Mouse (Mus musculus): Measurements from ENCODE around the gene Pofut1. TPM values are rescaled to one million over a fixed set of nuclear protein-coding genes. Genes with fewer than 3 reads are reported as not detected.

The Pofut1 gene
- total RNA-seq (2023) = 10 to 100 TPM; 27.6 to 30.5 TPM

DNA sequence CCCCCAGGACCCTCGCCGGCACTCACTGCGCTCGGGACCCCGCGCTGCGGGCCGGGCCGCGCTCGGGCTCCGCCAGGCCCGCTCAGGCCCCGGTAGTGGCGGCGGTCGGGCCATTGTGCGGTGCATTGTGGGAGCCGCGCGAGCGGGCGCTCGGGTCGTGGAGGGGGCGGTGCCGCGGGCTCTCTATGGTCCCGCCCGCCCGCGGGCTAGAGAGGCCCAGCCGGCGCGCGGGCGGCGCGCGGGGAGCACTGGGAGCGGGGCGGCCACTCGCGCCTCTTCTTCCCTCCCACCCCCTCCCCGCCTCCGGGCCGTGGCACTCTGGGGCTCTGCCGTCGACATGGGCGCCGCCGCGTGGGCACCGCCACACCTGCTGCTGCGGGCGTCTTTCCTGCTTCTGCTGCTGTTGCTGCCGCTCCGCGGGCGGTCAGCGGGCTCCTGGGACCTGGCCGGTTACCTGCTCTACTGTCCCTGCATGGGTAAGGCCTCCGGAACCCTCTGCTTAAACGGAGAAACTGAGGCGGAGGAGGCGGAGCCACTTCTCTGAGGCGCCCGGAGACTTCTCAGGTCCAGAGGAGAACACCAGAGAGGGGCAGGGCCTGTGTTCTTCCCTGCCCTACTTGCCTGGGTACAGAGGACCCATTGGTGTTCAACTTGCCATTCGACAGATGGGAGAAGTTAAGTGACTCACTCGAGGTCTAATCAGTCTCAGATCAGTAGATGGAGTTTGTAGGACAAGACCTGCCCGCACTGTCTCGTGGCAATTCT, at the start of gene Pofut1, which contains the start of gene Plagl2:
Gene Pofut1, plus strand, starts transcription at position 284 of the 765 bp plus-strand sequence.
Gene Plagl2, minus strand, starts transcription at position 177 of the 765 bp plus-strand sequence.

DNA sequence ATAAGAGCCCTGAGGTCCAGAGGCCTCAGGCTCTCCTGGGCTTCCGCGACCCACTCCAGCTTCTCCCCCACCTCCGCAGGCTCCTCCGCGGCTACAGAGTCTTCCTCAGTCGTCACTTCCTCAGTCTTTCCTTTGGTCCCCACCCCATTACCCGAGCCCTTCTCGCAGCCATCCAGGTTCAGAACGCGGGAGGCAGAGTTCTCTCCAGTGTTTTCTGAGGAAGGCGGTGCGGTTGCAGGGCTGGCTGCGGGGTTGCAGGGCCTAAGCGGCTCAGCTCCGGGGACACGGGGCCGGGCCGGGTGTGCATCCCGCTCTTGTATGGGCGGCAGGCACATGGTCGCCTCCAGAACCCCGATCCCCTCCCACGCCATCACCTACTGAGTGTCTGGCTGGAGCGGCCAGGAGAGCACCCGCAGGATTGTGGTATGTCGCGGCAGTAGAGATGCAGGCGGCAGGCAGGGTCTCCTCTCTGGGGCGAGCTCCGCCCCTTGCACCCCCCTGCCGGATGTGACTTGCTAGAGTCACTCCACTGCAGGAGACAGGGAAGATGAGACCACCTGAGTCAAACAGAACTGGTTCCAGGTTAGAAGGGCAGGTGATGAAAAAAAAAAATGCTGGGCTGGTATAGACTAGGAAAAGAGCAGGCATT, 16.3 kb upstream of the Pofut1 start, which contains the start of gene Tspyl3:
Gene Tspyl3, minus strand, starts transcription at position 496 of the 649 bp plus-strand sequence.

DNA sequence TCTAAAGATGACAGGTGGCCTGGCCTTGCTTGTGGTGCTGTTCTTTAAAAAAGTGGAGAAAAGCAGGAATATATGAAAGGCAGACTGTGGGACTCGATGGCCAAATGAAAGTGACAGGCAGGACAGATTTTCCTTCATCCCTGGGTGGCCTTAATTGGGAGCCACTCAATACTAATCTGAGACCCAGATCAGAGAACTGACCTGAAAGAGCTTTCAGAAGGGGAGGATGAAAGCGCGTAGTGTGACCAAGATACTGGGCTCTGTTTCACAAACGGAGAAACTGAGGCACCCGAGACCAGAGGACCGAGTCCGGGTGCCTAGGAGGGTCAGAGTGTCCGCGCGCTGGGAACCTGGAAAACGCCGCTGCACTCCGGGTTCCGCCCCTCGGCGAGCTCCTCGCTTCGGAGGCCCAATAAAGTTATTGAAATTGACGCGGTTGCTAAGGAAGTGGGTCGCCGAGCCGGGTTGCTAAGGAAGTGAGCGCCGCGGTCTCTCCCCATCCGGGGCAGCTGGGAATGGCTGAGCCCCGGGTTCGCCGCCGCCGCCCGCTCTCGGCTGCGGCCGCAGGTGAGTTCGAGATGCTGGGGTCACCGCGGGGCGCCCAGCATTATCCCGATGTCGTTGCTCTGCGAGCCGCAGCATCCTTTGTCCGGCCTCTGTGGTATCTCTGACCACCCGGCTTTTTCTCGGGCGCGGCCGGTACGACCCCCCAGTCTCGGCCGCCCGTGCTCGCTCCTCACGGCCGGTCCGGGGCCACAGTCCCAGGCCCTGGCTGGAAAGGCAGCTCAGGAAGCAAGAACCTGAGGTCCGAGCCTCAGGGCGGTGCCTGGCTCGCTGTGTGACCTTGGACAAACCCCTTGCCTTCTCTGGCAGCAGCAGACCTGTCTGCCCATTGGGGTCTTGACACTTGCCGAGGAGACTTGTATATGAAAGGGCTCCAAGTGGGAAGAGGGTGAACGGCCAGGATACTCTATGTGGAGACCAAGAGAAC, 49.9 kb downstream of the Pofut1 start, which contains the start of gene Kif3b:
Gene Kif3b, plus strand, starts transcription at position 476 of the 991 bp plus-strand sequence.

Other genes with a start within 250 kb of the Pofut1 start
- 10 to 100 TPM; 33.5 to 36.8 TPM for gene Pdrg1, start 226.1 kb upstream of the Pofut1 start, total RNA-seq (2023)
- not detected for gene Xkr7, start 209.7 kb upstream of the Pofut1 start, total RNA-seq (2023)
- gene Ccm2l, start 175.6 kb upstream of the Pofut1 start, total RNA-seq (2023) = not detected
- gene Hck, start 133.1 kb upstream of the Pofut1 start, total RNA-seq (2023) = 100 to 1,000 TPM; 416 TPM
- 100 to 1,000 TPM; 156 to 161 TPM for gene Tm9sf4, start 80.2 kb upstream of the Pofut1 start, total RNA-seq (2023)
- gene Tspyl3, start 16.1 kb upstream of the Pofut1 start, total RNA-seq (2023) = 10 to 100 TPM; 11.3 to 12.4 TPM
- gene Plagl2, start 107 bp upstream of the Pofut1 start, total RNA-seq (2023) = 10 to 100 TPM; 90.5 to 92.1 TPM
- gene Kif3b, start 49.9 kb downstream of the Pofut1 start, total RNA-seq (2023) = 10 to 100 TPM; 28.4 to 30.1 TPM
- 10 to 100 TPM; 55.7 to 57.4 TPM for gene Asxl1, start 104.3 kb downstream of the Pofut1 start, total RNA-seq (2023)